Mouse (Mus musculus) spleen, adult 2 months (tissue): ENCODE measurements around the gene Optn.

ENCODE experiments used
- CTCF ChIP-seq: fragments of 200-500 bp; IDR thresholded peaks from 2 replicates; pipeline ENCODE4 v1.5.1; 2011; ENCODE audit warnings: mild to moderate bottlenecking, inconsistent platforms; ENCODE audit not compliant: insufficient read depth, insufficient read length, insufficient replicate concordance; ENCODE audit errors: extremely low read depth
- POLR2A ChIP-seq: fragments of 200-500 bp; IDR thresholded peaks from 2 replicates; pipeline ENCODE4 v1.6.1; 2011; ENCODE audit warnings: low read depth, low read length, inconsistent platforms

DNA sequence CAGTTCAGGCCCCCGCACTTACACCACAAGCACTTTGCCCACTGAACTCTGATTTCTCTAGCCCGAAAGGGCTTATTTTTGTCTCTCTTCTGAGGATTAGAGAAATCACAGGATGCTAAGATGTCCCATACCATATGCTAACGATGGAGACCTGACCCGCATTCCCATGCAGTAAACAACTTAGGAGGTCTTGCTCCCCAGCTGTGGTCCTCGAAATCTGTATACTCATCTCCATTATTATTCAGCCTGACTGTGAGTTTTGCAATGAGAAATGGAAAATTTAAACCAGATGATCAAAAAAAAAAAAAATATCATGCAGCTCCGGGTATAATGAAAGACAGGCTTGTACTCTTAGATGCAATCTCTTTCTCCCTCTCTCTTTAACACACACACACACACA, 35.3 kb upstream of the Optn start:
- TF ChIP-seq CTCF: no peak
- TF ChIP-seq POLR2A: no peak
